Mouse (Mus musculus): Measurements from ENCODE around the gene Cfh. TPM values are rescaled to one million over a fixed set of nuclear protein-coding genes. Genes with fewer than 3 reads are reported as not detected.
"Not testable (repeated sequence)": the region's sequence is repeated elsewhere in the genome, so short reads cannot be mapped to it uniquely, and the experiment has no call there.

Gene Cfh
- polyA plus RNA-seq (2015; fragmentation: Nextera tagmentation; extraction: Ambion mirVana) = 4.9 and 5.7 TPM in 2 replicates

GRCm38 (mm10) chr1:140183664-140184063 is at the start of gene Cfh:
Gene Cfh, minus strand, starts transcription at chr1:140183764.
- not testable (repeated sequence) for H3K9me3 ChIP-seq; H3K4me2 ChIP-seq (replicated peaks); ATAC-seq; H3K27ac ChIP-seq; H3K4me3 ChIP-seq (replicated peaks); H3K9ac ChIP-seq; H3K36me3 ChIP-seq; H3K4me1 ChIP-seq (replicated peaks); H3K27me3 ChIP-seq (replicated peaks)

GRCm38 (mm10) chr1:140226673-140227072 is 43.1 kb upstream of the Cfh start:
- no peaks in the 10 kb centered on the region for H3K36me3 ChIP-seq
- no peak overlapping the region for H3K27ac ChIP-seq
- no peaks in the 10 kb centered on the region for H3K27me3 ChIP-seq (replicated peaks)
- H3K4me3 ChIP-seq (replicated peaks) = no peak overlapping the region
- no peak overlapping the region for H3K4me2 ChIP-seq (replicated peaks)
- no peaks in the 10 kb centered on the region for H3K9me3 ChIP-seq
- H3K4me1 ChIP-seq (replicated peaks) = no peaks in the 10 kb centered on the region
- H3K9ac ChIP-seq = no peak overlapping the region
- ATAC-seq = peak; percentile 78
- WGBS = 55% methylated on average over 8 of the region's 8 CpGs

GRCm38 (mm10) chr1:140225221-140225620 is 41.7 kb upstream of the Cfh start:
- H3K4me1 ChIP-seq (replicated peaks) = no peaks in the 10 kb centered on the region
- 63% methylated on average over 3 of the region's 3 CpGs for WGBS
- H3K9ac ChIP-seq = no peak overlapping the region
- no peak overlapping the region for H3K27ac ChIP-seq
- ATAC-seq = peak; percentile 28; the same call in 1 of the 2 replicates
- no peak overlapping the region for H3K4me3 ChIP-seq (replicated peaks)
- H3K4me2 ChIP-seq (replicated peaks) = no peak overlapping the region
- H3K9me3 ChIP-seq = no peaks in the 10 kb centered on the region
- H3K36me3 ChIP-seq = no peaks in the 10 kb centered on the region
- no peaks in the 10 kb centered on the region for H3K27me3 ChIP-seq (replicated peaks)

GRCm38 (mm10) chr1:140205329-140205728 is 21.8 kb upstream of the Cfh start:
- WGBS = 74% methylated on average over 2 of the region's 2 CpGs
- Histone ChIP-seq H3K4me1 (replicated peaks) (no peaks in the 10 kb centered on the region), H3K27ac (no peak overlapping the region), H3K9me3 (no peaks in the 10 kb centered on the region), H3K4me3 (replicated peaks) (no peak overlapping the region), H3K4me2 (replicated peaks) (no peak overlapping the region), H3K27me3 (replicated peaks) (no peaks in the 10 kb centered on the region), H3K36me3 (no peaks in the 10 kb centered on the region), H3K9ac (no peak overlapping the region)
- no peak for ATAC-seq

- H3K9ac ChIP-seq; H3K9me3 ChIP-seq; H3K4me2 ChIP-seq (replicated peaks); H3K36me3 ChIP-seq; H3K27me3 ChIP-seq (replicated peaks); ATAC-seq; H3K4me1 ChIP-seq (replicated peaks); H3K27ac ChIP-seq; H3K4me3 ChIP-seq (replicated peaks): not testable (repeated sequence)
- WGBS = 88% methylated on average over 2 of the region's 2 CpGs
Observed at GRCm38 (mm10) chr1:140188500-140188899, 4.9 kb upstream of the Cfh start.

- no peak for ATAC-seq
- Histone ChIP-seq H3K27ac (no peak overlapping the region), H3K9ac (no peak overlapping the region), H3K4me1 (replicated peaks) (no peaks in the 10 kb centered on the region), H3K9me3 (no peaks in the 10 kb centered on the region), H3K36me3 (no peaks in the 10 kb centered on the region), H3K27me3 (replicated peaks) (no peaks in the 10 kb centered on the region), H3K4me3 (replicated peaks) (no peak overlapping the region), H3K4me2 (replicated peaks) (no peak overlapping the region)
- WGBS = 26% methylated on average over 2 of the region's 2 CpGs
Observed at GRCm38 (mm10) chr1:140183208-140183607, 356 bp downstream of the Cfh start.

GRCm38 (mm10) chr1:140180125-140180524 is 3.4 kb downstream of the Cfh start:
- no peaks in the 10 kb centered on the region for H3K36me3 ChIP-seq
- no peaks in the 10 kb centered on the region for H3K9me3 ChIP-seq
- H3K4me2 ChIP-seq (replicated peaks) = no peak overlapping the region
- no peaks in the 10 kb centered on the region for H3K4me1 ChIP-seq (replicated peaks)
- H3K27me3 ChIP-seq (replicated peaks) = no peaks in the 10 kb centered on the region
- 62% methylated on average over 1 of the region's 1 CpGs for WGBS
- no peak overlapping the region for H3K4me3 ChIP-seq (replicated peaks)
- ATAC-seq = no peak
- no peak overlapping the region for H3K27ac ChIP-seq
- H3K9ac ChIP-seq = no peak overlapping the region

- H3K27ac ChIP-seq = no peak overlapping the region
- no peak for ATAC-seq
Observed at GRCm38 (mm10) chr1:140175442-140175841, 8.1 kb downstream of the Cfh start.

GRCm38 (mm10) chr1:140171581-140172154 is 11.9 kb downstream of the Cfh start:
- 31% methylated on average over 4 of the region's 4 CpGs for WGBS
- no peaks in the 10 kb centered on the region for H3K9me3 ChIP-seq
- no peak overlapping the region for H3K9ac ChIP-seq
- H3K4me3 ChIP-seq (replicated peaks) = no peak overlapping the region
- H3K36me3 ChIP-seq = no peaks in the 10 kb centered on the region
- no peaks in the 10 kb centered on the region for H3K27me3 ChIP-seq (replicated peaks)
- ATAC-seq = no peak
- no peak overlapping the region for H3K4me2 ChIP-seq (replicated peaks)
- no peaks in the 10 kb centered on the region for H3K4me1 ChIP-seq (replicated peaks)
- H3K27ac ChIP-seq = no peak overlapping the region

More at GRCm38 (mm10) chr1:140175442-140175841, 8.1 kb downstream of the Cfh start:
- H3K27me3 ChIP-seq (replicated peaks) = no peaks in the 10 kb centered on the region
- WGBS = 67% methylated on average over 2 of the region's 2 CpGs
- H3K9ac ChIP-seq = no peak overlapping the region
- H3K36me3 ChIP-seq = no peaks in the 10 kb centered on the region
- no peak overlapping the region for H3K4me3 ChIP-seq (replicated peaks)
- H3K4me1 ChIP-seq (replicated peaks) = no peaks in the 10 kb centered on the region
- no peaks in the 10 kb centered on the region for H3K9me3 ChIP-seq
- no peak overlapping the region for H3K4me2 ChIP-seq (replicated peaks)

GRCm38 (mm10) chr1:140158970-140159369 is 24.6 kb downstream of the Cfh start:
- H3K4me3 ChIP-seq (replicated peaks) = no peak overlapping the region
- H3K36me3 ChIP-seq = no peaks in the 10 kb centered on the region
- no peak for ATAC-seq
- no peak overlapping the region for H3K9ac ChIP-seq
- H3K4me2 ChIP-seq (replicated peaks) = no peak overlapping the region
- no peaks in the 10 kb centered on the region for H3K9me3 ChIP-seq
- no peak overlapping the region for H3K27ac ChIP-seq
- H3K4me1 ChIP-seq (replicated peaks) = no peaks in the 10 kb centered on the region
- H3K27me3 ChIP-seq (replicated peaks) = no peaks in the 10 kb centered on the region
- 80% methylated on average over 3 of the region's 3 CpGs for WGBS

GRCm38 (mm10) chr1:140069471-140069870 is 114.1 kb downstream of the Cfh start:
- Histone ChIP-seq H3K9me3 (no peaks in the 10 kb centered on the region), H3K27me3 (replicated peaks) (no peaks in the 10 kb centered on the region), H3K9ac (no peak overlapping the region), H3K27ac (no peak overlapping the region), H3K4me3 (replicated peaks) (no peak overlapping the region), H3K36me3 (no peaks in the 10 kb centered on the region), H3K4me2 (replicated peaks) (no peak overlapping the region), H3K4me1 (replicated peaks) (no peaks in the 10 kb centered on the region)
- ATAC-seq = no peak

All from intestine, embryonic 15.5 days (tissue).